Mouse (Mus musculus): ENCODE results near the gene Ifi27. TPM values are rescaled to one million over a fixed set of nuclear protein-coding genes. Genes with fewer than 3 reads are reported as not detected.

The Ifi27 gene
- polyA plus RNA-seq, 1 experiment = 9.2 TPM

- no peak for TF ChIP-seq GATA1 (IDR thresholded peaks at IDR 0.05; ENCODE audit: low read length)
Measured at GRCm38 (mm10) chr12:103433430-103433829, 581 bp upstream of the Ifi27 start.

GRCm38 (mm10) chr12:103434861-103435260, 850 bp downstream of the Ifi27 start:
- TF ChIP-seq GATA1 (IDR thresholded peaks at IDR 0.05; ENCODE audit: low read length) = no peak

GRCm38 (mm10) chr12:103437601-103438000, 3.6 kb downstream of the Ifi27 start:
- no peak for TF ChIP-seq GATA1 (IDR thresholded peaks at IDR 0.05; ENCODE audit: low read length)

GRCm38 (mm10) chr12:103443524-103443923, 9.5 kb downstream of the Ifi27 start, which contains the start of gene Ifi27l2a:
TSS of gene Ifi27l2a (minus strand) at chr12:103443680.
- TF ChIP-seq GATA1 (IDR thresholded peaks at IDR 0.05; ENCODE audit: low read length) = no peak

- no peak for TF ChIP-seq GATA1 (IDR thresholded peaks at IDR 0.05; ENCODE audit: low read length)
Measured at GRCm38 (mm10) chr12:103445060-103445459, 11.0 kb downstream of the Ifi27 start.

GRCm38 (mm10) chr12:103453361-103453760, 19.4 kb downstream of the Ifi27 start:
- TF ChIP-seq GATA1 (IDR thresholded peaks at IDR 0.05; ENCODE audit: low read length) = no peak

GRCm38 (mm10) chr12:103457140-103457539, 23.1 kb downstream of the Ifi27 start, which contains the start of gene Ifi27l2b:
TSS of gene Ifi27l2b (minus strand) at chr12:103457223.
- no peak for TF ChIP-seq GATA1 (IDR thresholded peaks at IDR 0.05; ENCODE audit: low read length)

GRCm38 (mm10) chr12:103474481-103474880, 40.5 kb downstream of the Ifi27 start:
- TF ChIP-seq GATA1 (IDR thresholded peaks at IDR 0.05; ENCODE audit: low read length) = no peak

- TF ChIP-seq GATA1 (IDR thresholded peaks at IDR 0.05; ENCODE audit: low read length) = no peak
Measured at GRCm38 (mm10) chr12:103476779-103477389, 42.9 kb downstream of the Ifi27 start.

GRCm38 (mm10) chr12:103477461-103478015, 43.5 kb downstream of the Ifi27 start:
- TF ChIP-seq GATA1 (IDR thresholded peaks at IDR 0.05; ENCODE audit: low read length) = no peak

- TF ChIP-seq GATA1 (IDR thresholded peaks at IDR 0.05; ENCODE audit: low read length) = no peak
Measured at GRCm38 (mm10) chr12:103481671-103482070, 47.7 kb downstream of the Ifi27 start.

- TF ChIP-seq GATA1 (IDR thresholded peaks at IDR 0.05; ENCODE audit: low read length) = no peak
Measured at GRCm38 (mm10) chr12:103482781-103483180, 48.8 kb downstream of the Ifi27 start.

GRCm38 (mm10) chr12:103486726-103487125, 52.7 kb downstream of the Ifi27 start:
- TF ChIP-seq GATA1 (IDR thresholded peaks at IDR 0.05; ENCODE audit: low read length) = no peak

GRCm38 (mm10) chr12:103487276-103487675, 53.3 kb downstream of the Ifi27 start:
- TF ChIP-seq GATA1 (IDR thresholded peaks at IDR 0.05; ENCODE audit: low read length) = no peak

GRCm38 (mm10) chr12:103487750-103488149, 53.7 kb downstream of the Ifi27 start:
- TF ChIP-seq GATA1 (IDR thresholded peaks at IDR 0.05; ENCODE audit: low read length) = no peak

Other genes starting within 250 kb of the Ifi27 start
- gene Prima1, start 192.1 kb upstream of the Ifi27 start, polyA plus RNA-seq (2012) = not detected in 2 replicates
- not detected in 2 replicates for gene Fam181a, start 123.2 kb upstream of the Ifi27 start, polyA plus RNA-seq (2012)
- gene Asb2, start 78.2 kb upstream of the Ifi27 start, polyA plus RNA-seq (2012) = not detected in 2 replicates
- gene Otub2, start 45.5 kb upstream of the Ifi27 start, polyA plus RNA-seq (2012) = 2.7 and 3.7 TPM in 2 replicates
- gene 9330161L09Rik, start 26.4 kb upstream of the Ifi27 start, polyA plus RNA-seq (2012) = not detected in 2 replicates
- gene Ddx24, start 8.4 kb upstream of the Ifi27 start, polyA plus RNA-seq (2012) = 19.2 and 50.5 TPM in 2 replicates
- 0.97 and 1.1 TPM in 2 replicates for gene Ifi27l2a, start 9.5 kb downstream of the Ifi27 start, polyA plus RNA-seq (2012)
- gene Ifi27l2b, start 23.0 kb downstream of the Ifi27 start, polyA plus RNA-seq (2012) = not detected in 2 replicates
- gene Ppp4r4, start 98.1 kb downstream of the Ifi27 start, polyA plus RNA-seq (2012) = not detected in 2 replicates
- gene Serpina10, start 197.2 kb downstream of the Ifi27 start, polyA plus RNA-seq (2012) = not detected in 2 replicates
- not detected in 2 replicates for gene Serpina6, start 223.0 kb downstream of the Ifi27 start, polyA plus RNA-seq (2012)
- not detected in 2 replicates for gene Serpina16, start 241.9 kb downstream of the Ifi27 start, polyA plus RNA-seq (2012)